Comparison of ENCODE assay signal across 8 mouse cellular contexts in the genomic region with DNA sequence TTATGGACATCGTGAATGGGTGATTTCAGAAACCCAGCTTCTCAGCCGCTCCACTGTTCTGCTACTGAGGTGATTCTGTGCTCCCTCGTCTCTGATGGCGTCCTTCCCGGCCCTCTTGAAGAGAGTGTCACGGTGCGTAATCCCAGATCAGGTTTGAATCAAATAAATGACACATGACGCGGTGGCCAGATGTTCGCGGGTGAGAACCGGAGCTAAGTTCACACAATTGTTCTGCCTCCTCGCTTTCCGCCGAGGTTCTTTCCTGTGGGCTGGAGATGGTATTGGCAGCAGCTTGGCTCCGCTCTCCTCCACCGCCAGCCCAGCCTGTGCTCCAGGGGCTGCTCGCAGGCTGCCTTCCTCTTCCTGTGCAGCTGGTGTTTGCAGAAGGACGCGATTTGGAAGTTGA.
DNase-seq lines count a peak whose midpoint lies in the region; ATAC-seq and TF ChIP-seq lines count a peak whose summit lies in the region.

No protein-coding gene starts in this region.

- no peak for TF ChIP-seq POLR2A in liver, adult 2 months (IDR thresholded peaks at IDR 0.05; ENCODE audit: extremely low read depth, insufficient read depth, low read length)

- no peak overlapping the region for H3K4me3 ChIP-seq in forebrain, embryonic 14.5 days (ENCODE audit: low read depth, low read length)
- no peak overlapping the region for H3K4me3 ChIP-seq in forebrain, embryonic 12.5 days (replicated peaks)
- H3K4me3 ChIP-seq in liver, adult 2 months (ENCODE audit: insufficient read depth, low read depth, low read length), result no peak overlapping the region
- H3K4me3 ChIP-seq in midbrain, embryonic 13.5 days (replicated peaks), result no peak overlapping the region

- peak overlapping the region; percentile 9; the same call in 1 of the 2 replicates for H3K4me2 ChIP-seq in forebrain, embryonic 14.5 days (ENCODE audit: low read length)
- H3K4me2 ChIP-seq in forebrain, embryonic 12.5 days, result no peak overlapping the region
- H3K4me2 ChIP-seq in midbrain, embryonic 13.5 days (replicated peaks), result peak overlapping the region; percentile 17

- TF ChIP-seq CTCF in liver, adult 2 months (IDR thresholded peaks at IDR 0.05; ENCODE audit: low read depth, low read length), result no peak

- H3K9me3 ChIP-seq in forebrain, embryonic 14.5 days (replicated peaks; ENCODE audit: control insufficient read depth, low read length), result no peaks in the 10 kb centered on the region
- no peaks in the 10 kb centered on the region for H3K9me3 ChIP-seq in forebrain, embryonic 12.5 days
- H3K9me3 ChIP-seq in midbrain, embryonic 13.5 days, result no peaks in the 10 kb centered on the region

- no peaks in the 10 kb centered on the region for H3K27me3 ChIP-seq in forebrain, embryonic 14.5 days (replicated peaks; ENCODE audit: control insufficient read depth, insufficient read depth, low read length)
- no peaks in the 10 kb centered on the region for H3K27me3 ChIP-seq in forebrain, embryonic 12.5 days
- H3K27me3 ChIP-seq in liver, adult 2 months (ENCODE audit: control insufficient read depth, insufficient read depth, low read length), result no peaks in the 10 kb centered on the region
- H3K27me3 ChIP-seq in midbrain, embryonic 13.5 days, result no peaks in the 10 kb centered on the region

- H3K79me2 ChIP-seq in liver, adult 2 months (ENCODE audit: control insufficient read depth, insufficient read depth, low read length), result no peaks in the 10 kb centered on the region

- H3K36me3 ChIP-seq in forebrain, embryonic 14.5 days (ENCODE audit: control insufficient read depth, insufficient read depth, low read length), result no peaks in the 10 kb centered on the region
- H3K36me3 ChIP-seq in forebrain, embryonic 12.5 days (replicated peaks), result no peaks in the 10 kb centered on the region
- H3K36me3 ChIP-seq in liver, adult 2 months (ENCODE audit: control insufficient read depth, insufficient read depth, low read length), result no peaks in the 10 kb centered on the region
- H3K36me3 ChIP-seq in midbrain, embryonic 13.5 days, result no peaks in the 10 kb centered on the region

- ATAC-seq in forebrain, embryonic 14.5 days, result no peak
- no peak for ATAC-seq in forebrain, embryonic 12.5 days (ENCODE audit: low FRiP score)
- no peak for ATAC-seq in midbrain, embryonic 13.5 days
- ATAC-seq in inflammation-experienced regulatory T-cells, adult 6 months, result no peak

- no peak for DNase-seq in forebrain, embryonic 14.5 days (ENCODE audit: low spot score)
- peak; percentile 24 for DNase-seq in brain, adult 2 months (ENCODE audit: low read depth, low spot score)
- peak; percentile 69 to 88 for DNase-seq in heart, adult 9 months (ENCODE audit: low spot score in 2 of 2)
- peak; percentile 64 for DNase-seq in kidney, adult 11 months
- no peak for DNase-seq in liver, adult 2 months (ENCODE audit: extremely low read depth, low read depth, low spot score)

- WGBS in forebrain, embryonic 14.5 days, result 78% methylated on average over 20 of the region's 20 CpGs
- 78% methylated on average over 20 of the region's 20 CpGs for WGBS in forebrain, embryonic 12.5 days
- 39% methylated on average over 20 of the region's 20 CpGs for WGBS in liver, adult 2 months
- WGBS in midbrain, embryonic 13.5 days, result 61% methylated on average over 20 of the region's 20 CpGs

- no peaks in the 10 kb centered on the region for H3K4me1 ChIP-seq in forebrain, embryonic 14.5 days (ENCODE audit: control insufficient read depth, insufficient read depth, low read length)
- no peaks in the 10 kb centered on the region; the same call in 1 of the 2 replicates for H3K4me1 ChIP-seq in forebrain, embryonic 12.5 days
- no peaks in the 10 kb centered on the region; the same call in 1 of the 2 replicates for H3K4me1 ChIP-seq in liver, adult 2 months (ENCODE audit: control insufficient read depth, insufficient read depth, low read length)
- no peaks in the 10 kb centered on the region for H3K4me1 ChIP-seq in midbrain, embryonic 13.5 days (replicated peaks)

- 0 out of 2 replicates have a peak overlapping the region, but pooled peaks have one; percentile 14 for H3K27ac ChIP-seq in forebrain, embryonic 14.5 days (ENCODE audit: low read depth, low read length)
- no peak overlapping the region for H3K27ac ChIP-seq in forebrain, embryonic 12.5 days
- peak overlapping the region; percentile 25; the same call in 1 of the 2 replicates for H3K27ac ChIP-seq in liver, adult 2 months (replicated peaks; ENCODE audit: insufficient read depth, low read depth, low read length)
- no peak overlapping the region for H3K27ac ChIP-seq in midbrain, embryonic 13.5 days

- H3K9ac ChIP-seq in forebrain, embryonic 14.5 days (ENCODE audit: low read length), result no peak overlapping the region
- H3K9ac ChIP-seq in forebrain, embryonic 12.5 days, result no peak overlapping the region
- no peak overlapping the region for H3K9ac ChIP-seq in liver, adult 2 months (ENCODE audit: low read depth, low read length)
- no peak overlapping the region for H3K9ac ChIP-seq in midbrain, embryonic 13.5 days (replicated peaks)

Comparison
In these comparisons a context has a peak if more than half of its experiments do, and no peak if none do; other contexts are left out.
1. H3K27ac ChIP-seq: peak in forebrain, embryonic 14.5 days (single experiment) and liver, adult 2 months (single experiment); none in forebrain, embryonic 12.5 days (single experiment) and midbrain, embryonic 13.5 days (single experiment).
2. DNase-seq: peak in brain, adult 2 months (single experiment), heart, adult 9 months (2 of 2) and kidney, adult 11 months (single experiment); none in forebrain, embryonic 14.5 days (single experiment) and liver, adult 2 months (single experiment).